Mouse (Mus musculus) hindbrain, embryonic 13.5 days (tissue): Measurements from ENCODE around the gene Txndc9. TPM values are rescaled to one million over a fixed set of nuclear protein-coding genes. Genes with fewer than 3 reads are reported as not detected.
"Not testable (repeated sequence)": the region's sequence is repeated elsewhere in the genome, so short reads cannot be mapped to it uniquely, and the experiment has no call there.

Experiments
- ATAC-seq: fragments of 200-750 bp; cut with Nextera tagmentation; 2 replicates; pipeline ENCODE4 v1.8.0; 2017; ENCODE audit warnings: moderate TSS enrichment; ENCODE audit not compliant: low FRiP score
- H3K27ac ChIP-seq: fragments of 300-500 bp; sonication (generic); 2 replicates; pipeline ENCODE4 v1.5.1; 2015; ENCODE audit warnings: inconsistent platforms, mild to moderate bottlenecking, moderate library complexity
- H3K27me3 ChIP-seq: fragments of 300-500 bp; sonication (generic); 2 replicates; pipeline ENCODE4 v1.6.1; 2015; ENCODE audit warnings: mild to moderate bottlenecking, inconsistent platforms
- H3K36me3 ChIP-seq: fragments of 300-500 bp; sonication (generic); 2 replicates; pipeline ENCODE4 v1.6.1; 2015; ENCODE audit warnings: mild to moderate bottlenecking, inconsistent platforms
- H3K4me1 ChIP-seq: fragments of 300-500 bp; sonication (generic); replicated peaks from 2 replicates; pipeline ENCODE4 v1.6.1; 2015; ENCODE audit warnings: inconsistent platforms
- H3K4me2 ChIP-seq: fragments of 300-500 bp; sonication (generic); 2 replicates; pipeline ENCODE4 v1.6.1; 2015; ENCODE audit warnings: inconsistent platforms, mild to moderate bottlenecking, moderate library complexity
- H3K4me3 ChIP-seq: fragments of 300-500 bp; sonication (generic); 2 replicates; pipeline ENCODE4 v1.5.1; 2015; ENCODE audit warnings: mild to moderate bottlenecking, inconsistent platforms
- H3K9ac ChIP-seq: fragments of 300-500 bp; sonication (generic); 2 replicates; pipeline ENCODE4 v1.6.1; 2015; ENCODE audit warnings: mild to moderate bottlenecking, inconsistent platforms
- H3K9me3 ChIP-seq: fragments of 300-500 bp; sonication (generic); 2 replicates; pipeline ENCODE4 v1.6.1; 2016; ENCODE audit warnings: inconsistent platforms
- WGBS: fragments of 180-500 bp; shearing (Covaris S2); methylation state at CpG from one replicate; pipeline ENCODE4 v1.1.7; 2015; 5-methylcytosine and 5-hydroxymethylcytosine counted together
- polyA plus RNA-seq: library from polyadenylated mRNA; unstranded; fragments of >200 nt; fragmentation: Nextera tagmentation; extraction: Ambion mirVana; gene quantifications from 2 replicates; pipeline ENCODE4 v1.2.1, GENCODE M21; 2015

Txndc9 gene
- polyA plus RNA-seq, 1 experiment from 2014 or later: 180 TPM

DNA sequence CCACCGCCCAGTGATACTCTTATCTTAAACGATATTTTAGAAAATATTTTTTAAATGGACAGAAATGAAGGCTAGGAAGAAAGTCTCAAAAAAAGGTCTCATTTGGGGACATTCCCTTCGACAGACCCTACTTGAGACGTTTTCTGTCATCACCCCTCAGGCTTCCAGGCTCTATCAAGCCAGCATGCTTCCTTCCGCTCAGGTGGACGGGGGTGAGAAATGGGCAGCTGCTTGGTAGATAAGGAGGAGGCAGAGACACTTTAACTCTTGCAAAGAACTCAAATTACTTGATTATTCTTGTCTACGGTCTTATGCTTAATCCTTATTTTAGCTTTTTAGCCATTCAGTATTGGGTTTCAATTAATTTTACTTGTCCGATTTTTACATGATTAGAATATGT is 3.2 kb upstream of the Txndc9 start:
- H3K27me3 ChIP-seq: no peaks in the 10 kb centered on the region
- H3K36me3 ChIP-seq: no peaks in the 10 kb centered on the region
- 95% methylated on average over 8 of the region's 8 CpGs for WGBS
- H3K9me3 ChIP-seq: no peaks in the 10 kb centered on the region
- H3K4me1 ChIP-seq: peaks cover 22% of the 10 kb centered on the region
- no peak overlapping the region for H3K27ac ChIP-seq
- H3K9ac ChIP-seq: no peak overlapping the region
- no peak overlapping the region for H3K4me3 ChIP-seq
- no peak for ATAC-seq
- no peak overlapping the region for H3K4me2 ChIP-seq

DNA sequence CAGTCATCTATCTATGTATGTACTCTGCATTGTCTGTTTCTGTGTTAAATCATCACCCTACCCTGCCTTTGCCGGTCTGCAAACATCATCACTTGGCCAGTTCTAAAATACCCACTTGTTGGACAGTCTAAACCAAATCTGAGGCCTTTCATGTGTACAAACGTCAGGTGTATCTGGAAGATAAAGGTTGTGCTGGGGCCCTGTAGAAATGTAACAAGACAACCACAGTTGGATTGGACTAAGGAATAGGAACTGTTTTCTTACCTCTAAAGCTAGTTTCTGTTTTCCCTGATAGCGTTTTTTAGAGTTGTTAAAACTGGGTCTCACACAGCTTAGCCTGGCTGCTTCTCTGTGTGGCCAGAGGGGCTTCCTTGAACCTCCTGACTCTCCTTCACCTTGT is 1.9 kb upstream of the Txndc9 start:
- no peak overlapping the region for H3K9ac ChIP-seq
- H3K27me3 ChIP-seq: no peaks in the 10 kb centered on the region
- no peak overlapping the region for H3K27ac ChIP-seq
- ATAC-seq: no peak
- peak overlapping the region; percentile 82 for H3K4me2 ChIP-seq
- H3K36me3 ChIP-seq: peaks cover 11% of the 10 kb centered on the region
- no peak overlapping the region for H3K4me3 ChIP-seq
- peaks cover 23% of the 10 kb centered on the region for H3K4me1 ChIP-seq
- 83% methylated on average over 3 of the region's 3 CpGs for WGBS
- no peaks in the 10 kb centered on the region for H3K9me3 ChIP-seq

DNA sequence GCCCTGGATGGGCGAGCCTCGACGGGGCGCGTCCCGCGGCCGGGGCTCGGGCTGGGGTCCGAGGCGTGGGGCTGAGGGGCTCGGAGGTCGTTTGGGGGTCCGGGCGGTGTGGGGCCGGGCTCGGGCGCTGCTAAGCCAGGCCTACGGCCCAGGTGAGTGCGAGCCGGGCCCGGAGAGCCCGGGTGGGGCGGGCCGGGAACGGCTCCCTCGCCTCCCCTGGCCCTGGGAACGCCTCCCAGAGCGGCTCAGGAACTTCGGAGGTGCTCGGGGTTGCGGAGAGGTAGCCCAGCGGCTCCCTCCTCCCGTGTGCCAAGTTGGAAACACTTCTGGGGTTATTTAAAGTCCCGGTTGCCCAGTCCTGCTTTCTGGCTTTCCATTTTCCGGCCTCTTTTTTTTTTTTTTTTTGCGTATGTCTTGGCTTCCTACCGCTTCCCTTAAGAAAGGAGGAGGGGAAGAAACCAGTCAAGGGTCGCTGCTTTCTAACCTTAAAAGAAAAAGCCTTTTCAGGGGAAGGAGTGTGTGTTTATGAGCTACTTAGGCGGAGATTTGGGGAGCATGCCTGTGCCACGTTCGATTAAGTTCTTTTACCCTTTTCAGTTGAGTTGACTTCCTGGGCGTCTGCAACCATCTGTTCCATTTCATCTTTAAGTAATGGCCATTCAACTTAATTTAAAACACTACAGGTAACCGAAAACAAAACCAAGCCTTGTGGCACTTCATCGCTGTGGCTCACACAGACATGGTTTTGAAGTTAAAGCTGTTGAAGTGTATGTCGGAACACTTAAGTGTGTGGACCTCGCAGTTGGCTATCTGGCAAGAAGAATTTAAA is 892 bp upstream of the Txndc9 start:
- H3K9me3 ChIP-seq: no peaks in the 10 kb centered on the region
- H3K36me3 ChIP-seq: peaks cover 20% of the 10 kb centered on the region
- H3K4me2 ChIP-seq: peak overlapping the region; percentile 82
- peak; percentile 26; the same call in 1 of the 2 replicates for ATAC-seq
- H3K9ac ChIP-seq: peak overlapping the region; percentile 94
- H3K27me3 ChIP-seq: no peaks in the 10 kb centered on the region
- WGBS: 5% methylated on average over 47 of the region's 47 CpGs
- peak overlapping the region; percentile 95 for H3K27ac ChIP-seq
- H3K4me1 ChIP-seq: peaks cover 23% of the 10 kb centered on the region
- H3K4me3 ChIP-seq: peak overlapping the region; percentile 89

DNA sequence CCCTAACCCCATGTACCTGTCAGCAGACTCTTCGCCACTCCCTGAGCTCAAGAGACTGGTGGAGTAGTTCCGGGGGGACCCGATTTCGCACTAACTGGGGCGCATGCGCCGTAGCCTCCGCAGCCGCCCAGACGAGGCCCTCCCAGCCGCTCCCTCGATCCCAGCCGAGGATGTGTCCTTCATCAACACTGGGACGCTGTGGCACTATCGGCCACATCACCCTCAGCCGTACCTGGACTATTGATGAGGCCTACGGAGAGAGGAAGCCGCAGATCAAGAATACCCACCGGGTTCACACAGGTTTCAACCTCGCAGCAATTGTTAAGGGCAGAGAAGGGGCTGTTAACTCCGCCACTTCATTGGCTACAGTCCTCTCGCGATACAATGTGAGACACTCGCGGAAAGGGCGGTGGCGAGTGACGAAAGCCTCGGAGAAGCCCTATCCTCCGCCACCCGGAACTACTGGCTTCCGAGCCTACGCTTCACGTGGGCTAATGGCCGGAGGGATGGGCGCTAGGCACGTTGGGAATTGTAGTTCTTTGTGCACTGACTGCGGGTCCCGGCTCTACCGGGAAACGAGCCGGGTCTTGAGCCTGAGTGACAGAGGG is 712 bp downstream of the Txndc9 start:
- Histone ChIP-seq H3K27me3 (no peaks in the 10 kb centered on the region), H3K9me3 (no peaks in the 10 kb centered on the region), H3K27ac (peak overlapping the region; percentile 95), H3K36me3 (peaks cover 36% of the 10 kb centered on the region), H3K4me3 (peak overlapping the region; percentile 89), H3K4me2 (peak overlapping the region; percentile 84), H3K9ac (peak overlapping the region; percentile 94), H3K4me1 (peaks cover 23% of the 10 kb centered on the region)
- WGBS: under 1% methylated on average over 42 of the region's 42 CpGs
- peak; percentile 97 for ATAC-seq

DNA sequence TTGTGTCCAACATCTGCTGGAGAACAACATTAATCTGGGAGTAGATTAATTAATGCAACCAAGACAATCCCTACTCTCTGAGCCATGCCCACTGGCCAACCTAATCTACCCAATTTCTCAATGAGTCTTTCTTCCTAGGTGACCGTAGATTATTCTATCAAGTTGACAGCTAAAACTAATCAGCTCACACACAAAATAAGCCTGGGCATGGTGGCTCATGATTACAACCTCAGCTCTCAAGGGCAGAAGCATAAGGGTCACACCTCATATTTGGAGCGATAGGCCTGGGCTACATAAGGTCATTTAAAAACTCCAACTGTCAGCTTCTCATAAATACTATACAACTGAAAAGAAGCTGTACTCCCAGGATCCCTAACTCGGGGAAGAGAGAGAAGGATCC is 1.5 kb downstream of the Txndc9 start:
- peak overlapping the region; percentile 84 for H3K4me2 ChIP-seq
- peak overlapping the region; percentile 95; the same call in 1 of the 2 replicates for H3K27ac ChIP-seq
- H3K4me1 ChIP-seq: peaks cover 23% of the 10 kb centered on the region
- ATAC-seq: no peak
- H3K36me3 ChIP-seq: peaks cover 43% of the 10 kb centered on the region
- H3K9me3 ChIP-seq: no peaks in the 10 kb centered on the region
- peak overlapping the region; percentile 89 for H3K4me3 ChIP-seq
- 47% methylated on average over 3 of the region's 3 CpGs for WGBS
- H3K27me3 ChIP-seq: no peaks in the 10 kb centered on the region
- peak overlapping the region; percentile 84 for H3K9ac ChIP-seq

DNA sequence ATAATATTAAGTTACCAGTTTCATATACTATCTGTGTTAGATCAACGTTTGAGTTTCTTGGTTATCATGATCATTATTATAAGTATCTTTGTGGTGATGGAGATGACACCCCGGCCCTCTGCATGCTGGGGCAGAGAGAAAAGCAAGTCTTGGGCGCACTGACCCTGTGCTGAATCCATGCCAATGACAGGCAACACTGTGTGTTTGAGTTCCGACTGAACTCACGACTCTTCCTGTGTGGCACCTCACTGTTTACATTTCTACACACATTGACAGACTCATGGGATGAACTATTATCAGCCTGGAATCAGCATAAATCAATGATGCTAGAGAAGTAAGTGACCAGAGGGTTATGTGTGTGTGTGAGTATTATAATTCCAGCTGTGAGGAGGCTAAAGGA is 9.8 kb downstream of the Txndc9 start:
- Histone ChIP-seq H3K4me3 (no peak overlapping the region), H3K27ac (no peak overlapping the region), H3K36me3 (peaks cover 72% of the 10 kb centered on the region), H3K27me3 (no peaks in the 10 kb centered on the region), H3K4me1 (no peaks in the 10 kb centered on the region), H3K4me2 (no peak overlapping the region), H3K9ac (no peak overlapping the region), H3K9me3 (no peaks in the 10 kb centered on the region)
- WGBS: 94% methylated on average over 5 of the region's 5 CpGs
- no peak for ATAC-seq

DNA sequence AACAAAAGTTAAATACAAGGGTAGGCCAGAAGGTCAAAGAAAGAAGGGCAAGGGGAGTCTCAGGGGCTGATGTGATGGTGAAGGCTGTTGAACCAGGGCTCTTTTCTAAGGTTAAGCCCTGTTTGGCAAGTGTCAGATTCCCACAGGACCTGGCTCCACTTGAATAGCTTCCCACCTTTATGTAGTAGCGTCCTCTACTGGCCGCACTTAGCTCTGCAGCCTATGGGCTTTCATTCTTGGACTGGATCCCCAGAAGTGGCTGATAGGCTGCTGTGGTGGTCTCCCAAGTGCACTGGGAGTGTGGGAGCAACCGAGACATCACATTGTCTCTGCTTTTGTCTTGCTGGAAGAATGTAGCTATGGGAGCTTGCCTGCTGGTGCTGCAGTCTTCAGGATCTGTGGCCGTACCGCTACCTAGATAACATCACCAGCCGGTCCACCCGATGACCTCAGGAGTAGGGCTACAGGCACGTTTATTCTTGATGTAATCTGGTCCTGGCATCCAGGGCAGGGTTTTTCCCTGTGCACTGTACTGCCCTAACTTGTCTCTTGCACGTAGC is 11.8 kb downstream of the Txndc9 start:
- H3K9ac ChIP-seq: no peak overlapping the region; the same call in 1 of the 2 replicates
- H3K9me3 ChIP-seq: no peaks in the 10 kb centered on the region
- no peak overlapping the region for H3K27ac ChIP-seq
- ATAC-seq: no peak
- no peaks in the 10 kb centered on the region for H3K4me1 ChIP-seq
- H3K27me3 ChIP-seq: no peaks in the 10 kb centered on the region
- no peak overlapping the region for H3K4me3 ChIP-seq
- no peak overlapping the region for H3K4me2 ChIP-seq
- peaks cover 53% of the 10 kb centered on the region for H3K36me3 ChIP-seq
- WGBS: 80% methylated on average over 9 of the region's 9 CpGs

DNA sequence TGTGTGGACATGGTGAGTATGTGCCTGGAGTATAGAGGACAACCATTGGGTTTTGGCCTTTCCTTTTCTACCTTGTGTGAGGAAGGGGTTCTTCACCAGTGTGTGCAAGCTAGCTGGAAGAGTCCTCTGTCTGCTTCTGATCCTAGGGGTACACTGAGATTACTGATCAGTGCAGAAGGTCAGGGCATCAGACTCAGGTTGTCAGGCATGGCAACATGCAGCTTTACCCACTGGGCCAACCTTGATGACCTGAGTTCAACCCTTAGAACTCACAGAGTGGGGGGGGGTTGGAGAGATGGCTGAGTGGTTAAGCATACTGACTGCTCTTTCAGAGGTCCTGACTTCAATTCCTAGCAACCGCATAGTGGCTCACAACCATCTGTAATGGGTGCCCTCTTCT is 13.4 kb downstream of the Txndc9 start:
- Histone ChIP-seq H3K4me2 (no peak overlapping the region), H3K36me3 (peaks cover 38% of the 10 kb centered on the region), H3K9me3 (no peaks in the 10 kb centered on the region), H3K9ac (no peak overlapping the region), H3K27ac (no peak overlapping the region), H3K27me3 (no peaks in the 10 kb centered on the region), H3K4me1 (no peaks in the 10 kb centered on the region), H3K4me3 (no peak overlapping the region)
- whole genome bisulfite sequencing: 90% methylated on average over 1 of the region's 1 CpGs
- no peak for ATAC-seq

DNA sequence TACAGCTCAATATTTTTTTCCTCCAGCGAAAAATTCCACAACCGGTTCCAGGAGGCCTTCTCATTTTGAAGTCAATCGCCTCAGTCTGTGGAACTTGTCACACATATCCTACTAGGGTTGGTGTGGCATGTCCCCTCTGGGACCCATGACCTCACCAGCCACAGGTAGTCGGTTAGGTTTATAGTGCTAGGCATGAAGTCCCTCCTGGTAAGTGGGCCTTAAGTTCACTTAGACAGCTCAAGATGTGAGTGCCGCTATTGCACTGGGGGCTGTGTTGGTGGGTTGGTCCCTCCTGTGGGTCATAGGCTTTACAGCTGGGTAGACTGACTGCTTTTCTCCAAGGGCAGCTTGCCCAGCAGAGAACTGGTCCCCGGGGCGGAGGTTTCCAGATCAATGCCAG is 20.4 kb downstream of the Txndc9 start:
- H3K9ac ChIP-seq: no peak overlapping the region
- no peaks in the 10 kb centered on the region for H3K27me3 ChIP-seq
- no peaks in the 10 kb centered on the region for H3K36me3 ChIP-seq
- no peak overlapping the region for H3K4me2 ChIP-seq
- no peak overlapping the region for H3K27ac ChIP-seq
- 89% methylated on average over 7 of the region's 7 CpGs for WGBS
- no peaks in the 10 kb centered on the region for H3K9me3 ChIP-seq
- ATAC-seq: no peak
- no peak overlapping the region for H3K4me3 ChIP-seq
- no peaks in the 10 kb centered on the region for H3K4me1 ChIP-seq

DNA sequence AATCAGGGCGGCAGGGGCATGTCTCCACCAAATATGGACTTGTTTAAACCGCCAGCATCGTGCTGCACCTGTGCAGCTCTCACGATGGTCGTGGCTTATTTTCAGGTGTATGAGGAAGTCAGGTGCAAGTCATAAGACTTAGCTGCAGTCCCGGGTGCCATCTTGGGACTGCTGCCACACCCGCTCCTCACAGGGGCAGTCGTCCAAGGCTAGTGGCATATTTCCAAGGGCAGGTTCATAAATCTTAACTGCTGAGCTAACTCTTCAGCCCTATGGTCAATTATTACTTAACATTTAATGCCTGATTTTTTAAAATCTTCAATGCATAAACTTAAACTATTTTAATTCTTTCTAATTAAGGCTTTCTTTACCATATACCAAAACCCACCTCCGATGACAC is 21.0 kb downstream of the Txndc9 start:
- H3K4me3 ChIP-seq, H3K27ac ChIP-seq, H3K4me1 ChIP-seq, H3K9ac ChIP-seq, H3K36me3 ChIP-seq, H3K4me2 ChIP-seq, ATAC-seq, H3K9me3 ChIP-seq, H3K27me3 ChIP-seq: not testable (repeated sequence)
- 76% methylated on average over 9 of the region's 9 CpGs for WGBS

DNA sequence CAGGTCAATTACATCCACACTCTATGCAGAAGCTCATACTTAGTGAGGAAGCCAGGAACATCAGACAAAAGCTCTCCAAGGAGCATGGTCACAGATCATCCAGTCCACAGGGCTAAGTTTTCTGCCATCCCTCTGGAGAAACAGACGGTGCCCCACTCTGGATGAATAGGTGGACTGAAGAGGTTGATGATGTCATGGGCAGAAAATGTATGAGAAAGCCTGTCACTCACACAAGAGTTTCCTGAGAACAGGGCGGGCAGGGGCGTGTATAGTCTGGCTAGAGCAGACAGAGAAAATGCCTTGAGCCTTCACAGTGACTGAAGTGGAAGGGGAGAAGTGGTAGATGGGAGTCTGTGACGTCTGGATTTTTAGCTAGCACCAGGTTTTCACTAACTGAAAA is 26.2 kb downstream of the Txndc9 start:
- no peaks in the 10 kb centered on the region for H3K27me3 ChIP-seq
- H3K9ac ChIP-seq: no peak overlapping the region
- WGBS: 62% methylated on average over 4 of the region's 4 CpGs
- H3K4me2 ChIP-seq: no peak overlapping the region
- no peak for ATAC-seq
- H3K9me3 ChIP-seq: no peaks in the 10 kb centered on the region
- no peak overlapping the region for H3K27ac ChIP-seq
- H3K36me3 ChIP-seq: no peaks in the 10 kb centered on the region
- H3K4me3 ChIP-seq: no peak overlapping the region
- no peaks in the 10 kb centered on the region for H3K4me1 ChIP-seq

DNA sequence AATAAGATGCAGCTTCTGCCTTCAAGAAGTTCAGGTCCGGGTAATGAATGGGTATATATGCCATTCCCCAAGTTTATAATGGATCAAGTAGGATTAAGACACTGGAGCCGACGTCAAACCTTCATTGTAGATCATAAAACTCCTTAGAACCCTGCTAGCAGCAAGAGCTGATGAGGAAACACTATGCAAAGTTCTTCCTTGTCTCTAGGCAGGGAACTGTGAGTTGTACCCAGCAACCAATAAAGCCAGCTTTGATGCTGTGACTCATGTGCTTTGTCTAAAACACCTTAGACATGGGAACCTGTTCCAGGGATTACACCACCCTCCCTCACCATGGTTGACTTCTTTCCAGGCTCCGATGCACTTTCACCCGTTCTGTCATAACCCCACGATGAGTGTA is 28.9 kb downstream of the Txndc9 start:
- no peaks in the 10 kb centered on the region for H3K4me1 ChIP-seq
- ATAC-seq: no peak
- no peaks in the 10 kb centered on the region for H3K27me3 ChIP-seq
- no peak overlapping the region for H3K4me2 ChIP-seq
- H3K27ac ChIP-seq: no peak overlapping the region
- no peaks in the 10 kb centered on the region for H3K9me3 ChIP-seq
- no peaks in the 10 kb centered on the region for H3K36me3 ChIP-seq
- H3K4me3 ChIP-seq: no peak overlapping the region
- H3K9ac ChIP-seq: no peak overlapping the region
- WGBS: 92% methylated on average over 6 of the region's 6 CpGs
